Mouse (Mus musculus) heart, adult 2 months (tissue): ENCODE measurements around the gene Zdhhc24. TPM values are rescaled to one million over a fixed set of nuclear protein-coding genes. Genes with fewer than 3 reads are reported as not detected.

Experiments used
- DNase-seq, 2 experiments: peaks; one replicate each; pipeline ENCODE4 v3.0.0; 2021
- H3K27ac ChIP-seq: fragments of 200-600 bp; 2 replicates; pipeline ENCODE4 v1.8.1; 2022
- H3K27me3 ChIP-seq: fragments of 200-500 bp; 2 replicates; pipeline ENCODE4 v1.6.1; 2012; ENCODE audit warnings: mild to moderate bottlenecking, low read length, inconsistent platforms, mixed read lengths; ENCODE audit not compliant: control insufficient read depth, insufficient read depth
- H3K36me3 ChIP-seq: fragments of 200-500 bp; 2 replicates; pipeline ENCODE4 v1.6.1; 2012; ENCODE audit warnings: low read length, inconsistent platforms; ENCODE audit not compliant: control insufficient read depth, insufficient read depth
- H3K4me1 ChIP-seq: fragments of 200-500 bp; 2 replicates; pipeline ENCODE4 v1.6.1; 2011; ENCODE audit warnings: low read length; ENCODE audit not compliant: control insufficient read depth, insufficient read depth
- H3K4me3 ChIP-seq: fragments of 200-600 bp; 2 replicates; pipeline ENCODE4 v1.8.1; 2022
- H3K79me2 ChIP-seq: fragments of 200-500 bp; replicated peaks from 2 replicates; pipeline ENCODE4 v1.6.1; 2012; ENCODE audit warnings: mild to moderate bottlenecking, inconsistent platforms, low read length, moderate library complexity, mixed read lengths; ENCODE audit not compliant: control insufficient read depth, insufficient read depth
- H3K9ac ChIP-seq: fragments of 200-500 bp; 2 replicates; pipeline ENCODE4 v1.6.1; 2012; ENCODE audit warnings: low read depth, mild to moderate bottlenecking, control low read depth, inconsistent platforms, low read length, mixed read lengths
- CTCF ChIP-seq: fragments of 200-600 bp; IDR thresholded peaks from 2 replicates; pipeline ENCODE4 v1.8.1; 2022; ENCODE audit warnings: antibody characterized with exemption, mild to moderate bottlenecking, moderate library complexity
- EP300 ChIP-seq: fragments of 200-500 bp; IDR thresholded peaks from 2 replicates; pipeline ENCODE4 v1.6.1; 2011; ENCODE audit warnings: low read depth, low read length, control low read depth; ENCODE audit not compliant: insufficient read depth
- POLR2A ChIP-seq: fragments of 200-500 bp; IDR thresholded peaks from 2 replicates; pipeline ENCODE4 v1.6.1; 2011; ENCODE audit warnings: mild to moderate bottlenecking, low read depth, low read length, control low read depth; ENCODE audit not compliant: insufficient read depth
- WGBS: fragments of 180-500 bp; shearing (Covaris S2); methylation state at CpG from one replicate; pipeline ENCODE4 v1.1.7; 2018; 5-methylcytosine and 5-hydroxymethylcytosine counted together
- intact Hi-C: fragments of 180-260 bp; cut with DNase I; formaldehyde crosslinking; loops from one replicate; pipeline ENCODE4 v1.15.1; 2025
- long read RNA-seq: library from polyadenylated mRNA; stranded (forward); transcript quantifications from one replicate; pipeline ENCODE4 v2.0.0, GENCODE M21; 2021
- polyA plus RNA-seq: library from polyadenylated mRNA; depleted of rRNA; stranded (reverse); fragments of >200 nt; gene quantifications from 2 replicates; pipeline ENCODE4 v1.2.3, GENCODE M21; 2012; rRNA removed
- total RNA-seq, 2 experiments: library from RNA; stranded (reverse); gene quantifications; 2 replicates each; pipeline ENCODE4 v1.2.3; 2021

The Zdhhc24 gene
- total RNA-seq, result 1 to 10 TPM; 2.3 to 3.0 TPM
- 7.8 and 7.9 TPM in 2 replicates for polyA plus RNA-seq
- long read RNA-seq, partial matches to known transcripts, result 0 of 1 reads
- long read RNA-seq, other reads (novel, unspliced or antisense), result 0 of 1 reads

GRCm38 (mm10) chr19:4878405-4879323 is at the start of gene Zdhhc24:
Gene Zdhhc24, plus strand, starts transcription at chr19:4878668.
- peak within 1 kb of the TSS; percentile 88 for H3K9ac ChIP-seq
- no peaks in the 10 kb centered on the region; the same call in 1 of the 2 replicates for H3K79me2 ChIP-seq
- 1% methylated on average over 52 of the region's 52 CpGs for WGBS
- peak within 1 kb of the TSS; percentile 66 for H3K27ac ChIP-seq
- no peak for TF ChIP-seq CTCF
- TF ChIP-seq POLR2A, result 0 out of 2 replicates have a peak, but pooled peaks have one; percentile 34
- peak within 1 kb of the TSS; percentile 96 for H3K4me3 ChIP-seq
- H3K27me3 ChIP-seq, result no peaks in the 10 kb centered on the region
- no peaks in the 10 kb centered on the region for H3K4me1 ChIP-seq
- intact Hi-C loops, result loop anchor here (2.0 kb wide), 1 partner anchor 24 kb away; the partner anchor contains the start of gene Ctsf
- DNase-seq, result peak; percentile 95 to 98
- no peaks in the 10 kb centered on the region for H3K36me3 ChIP-seq

- Histone ChIP-seq H3K27ac (no peak overlapping the region), H3K4me1 (no peaks in the 10 kb centered on the region), H3K36me3 (no peaks in the 10 kb centered on the region), H3K9ac (no peak overlapping the region), H3K27me3 (no peaks in the 10 kb centered on the region), H3K4me3 (no peak overlapping the region), H3K79me2 (no peaks in the 10 kb centered on the region)
- 51% methylated on average over 7 of the region's 7 CpGs for WGBS
- DNase-seq, result peak; percentile 73 to 79
- intact Hi-C loops, result no loop called here
- TF ChIP-seq CTCF (no peak), EP300 (no peak), POLR2A (no peak)
Measured at GRCm38 (mm10) chr19:4829156-4829555, 49.3 kb upstream of the Zdhhc24 start.

- Histone ChIP-seq H3K79me2 (no peaks in the 10 kb centered on the region), H3K9ac (no peak overlapping the region), H3K36me3 (no peaks in the 10 kb centered on the region), H3K27ac (no peak overlapping the region), H3K4me3 (no peak overlapping the region), H3K27me3 (no peaks in the 10 kb centered on the region), H3K4me1 (peaks cover 3% of the 10 kb centered on the region)
- DNase-seq, result peak in 1 of 2 experiments; percentile 11
- intact Hi-C loops, result loop anchor here (10.0 kb wide), 1 partner anchor 319 kb away; the partner anchor contains the start of gene Pcx
- 82% methylated on average over 8 of the region's 8 CpGs for WGBS
- TF ChIP-seq EP300 (no peak), CTCF (no peak), POLR2A (no peak)
Measured at GRCm38 (mm10) chr19:4833977-4834376, 44.5 kb upstream of the Zdhhc24 start.

GRCm38 (mm10) chr19:4836096-4836495 is 42.4 kb upstream of the Zdhhc24 start:
- Histone ChIP-seq H3K4me3 (no peak overlapping the region), H3K4me1 (peaks cover 3% of the 10 kb centered on the region), H3K79me2 (no peaks in the 10 kb centered on the region), H3K27me3 (no peaks in the 10 kb centered on the region), H3K9ac (no peak overlapping the region), H3K27ac (no peak overlapping the region), H3K36me3 (no peaks in the 10 kb centered on the region)
- intact Hi-C loops, result loop anchor here (10.0 kb wide), 1 partner anchor 321 kb away; the partner anchor contains the start of gene Pcx
- 91% methylated on average over 2 of the region's 2 CpGs for WGBS
- DNase-seq, result no peak
- TF ChIP-seq POLR2A (no peak), CTCF (no peak), EP300 (no peak)

- intact Hi-C loops, result loop anchor here (10.0 kb wide), 1 partner anchor 322 kb away; the partner anchor contains the start of gene Pcx
- peaks cover 3% of the 10 kb centered on the region for H3K4me1 ChIP-seq
Measured at GRCm38 (mm10) chr19:4837049-4837448, 41.4 kb upstream of the Zdhhc24 start.

GRCm38 (mm10) chr19:4838526-4839140 is 39.8 kb upstream of the Zdhhc24 start:
- Histone ChIP-seq H3K4me3 (peak overlapping the region; percentile 55), H3K4me1 (peaks cover 3% of the 10 kb centered on the region), H3K9ac (peak overlapping the region; percentile 68), H3K27ac (peak overlapping the region; percentile 49), H3K79me2 (no peaks in the 10 kb centered on the region), H3K27me3 (no peaks in the 10 kb centered on the region), H3K36me3 (no peaks in the 10 kb centered on the region)
- intact Hi-C loops, result loop anchor here (2.0 to 10.0 kb wide), 2 partner anchors 28 to 324 kb away; partner anchors contain the start of genes Gm21992, Pcx and Rbm14
- TF ChIP-seq POLR2A (no peak), EP300 (no peak), CTCF (no peak)
- no peak for DNase-seq
- 21% methylated on average over 10 of the region's 10 CpGs for WGBS

More at GRCm38 (mm10) chr19:4837049-4837448, 41.4 kb upstream of the Zdhhc24 start:
- no peak overlapping the region for H3K4me3 ChIP-seq
- no peak for DNase-seq
- H3K27ac ChIP-seq, result no peak overlapping the region
- no peaks in the 10 kb centered on the region for H3K27me3 ChIP-seq
- no peak for TF ChIP-seq EP300
- no peaks in the 10 kb centered on the region for H3K79me2 ChIP-seq
- 93% methylated on average over 6 of the region's 6 CpGs for WGBS
- H3K36me3 ChIP-seq, result no peaks in the 10 kb centered on the region
- H3K9ac ChIP-seq, result no peak overlapping the region
